Mouse (Mus musculus) small intestine, adult 2 months (tissue): ENCODE data around the gene Pde8b.

Source experiments
- CTCF ChIP-seq: fragments of 200-500 bp; IDR thresholded peaks from 2 replicates; pipeline ENCODE4 v1.5.1; 2012; ENCODE audit warnings: low read depth, mild to moderate bottlenecking, control low read depth, inconsistent platforms, low read length, moderate library complexity, mixed read lengths; ENCODE audit not compliant: insufficient replicate concordance, insufficient read length; ENCODE audit errors: extremely low read depth
- POLR2A ChIP-seq: fragments of 200-500 bp; IDR thresholded peaks from 2 replicates; pipeline ENCODE4 v1.6.1; 2012; ENCODE audit warnings: low read depth, mild to moderate bottlenecking, control low read depth, inconsistent platforms, low read length, moderate library complexity

DNA sequence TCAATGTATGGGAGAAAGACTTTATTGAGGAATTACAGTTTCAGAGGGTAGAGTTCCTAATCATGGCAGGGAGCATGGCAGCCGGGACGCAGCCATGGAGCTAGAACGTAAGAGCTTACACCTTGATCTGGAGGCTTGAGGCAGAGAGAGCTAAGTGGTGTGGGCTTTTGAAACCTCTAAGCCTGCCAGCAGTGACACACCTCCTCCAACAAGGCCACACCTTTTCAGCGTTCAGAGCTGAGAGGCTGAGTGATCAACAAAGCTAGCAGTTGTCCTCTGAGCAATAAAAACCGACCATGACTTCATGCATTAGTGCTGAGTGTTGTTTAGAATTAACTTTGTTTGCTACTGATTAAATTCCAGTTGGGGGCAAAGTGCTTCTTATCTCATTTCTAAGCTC lies 259.6 kb downstream of the Pde8b start:
- no peak for TF ChIP-seq CTCF
- no peak for TF ChIP-seq POLR2A
